Mouse (Mus musculus) testis, adult 2 months (tissue): ENCODE measurements around the gene Glrb. TPM values are rescaled to one million over a fixed set of nuclear protein-coding genes. Genes with fewer than 3 reads are reported as not detected.

Source experiments
- H3K27ac ChIP-seq: fragments of 200-500 bp; 2 replicates; pipeline ENCODE4 v1.5.1; 2012; ENCODE audit warnings: low read depth, low read length; ENCODE audit not compliant: control insufficient read depth, insufficient read depth
- H3K27me3 ChIP-seq: fragments of 200-500 bp; 2 replicates; pipeline ENCODE4 v1.6.1; 2012; ENCODE audit warnings: mild to moderate bottlenecking, low read length, moderate library complexity; ENCODE audit not compliant: control insufficient read depth, insufficient read depth
- H3K36me3 ChIP-seq: fragments of 200-500 bp; 2 replicates; pipeline ENCODE4 v1.6.1; 2012; ENCODE audit warnings: mild to moderate bottlenecking, low read length; ENCODE audit not compliant: control insufficient read depth, insufficient read depth
- H3K4me1 ChIP-seq: fragments of 200-500 bp; 2 replicates; pipeline ENCODE4 v1.6.1; 2012; ENCODE audit warnings: low read length; ENCODE audit not compliant: control insufficient read depth, insufficient read depth
- H3K4me3 ChIP-seq: fragments of 200-500 bp; 2 replicates; pipeline ENCODE4 v1.5.1; 2012; ENCODE audit warnings: low read depth, mild to moderate bottlenecking, low read length, moderate library complexity, mixed read lengths; ENCODE audit not compliant: control insufficient read depth
- CTCF ChIP-seq: fragments of 200-500 bp; IDR thresholded peaks from 2 replicates; pipeline ENCODE4 v1.5.1; 2012; ENCODE audit warnings: low read depth, mild to moderate bottlenecking, inconsistent platforms, low read length, moderate library complexity; ENCODE audit not compliant: control insufficient read depth, insufficient read depth, insufficient replicate concordance
- POLR2A ChIP-seq: fragments of 200-500 bp; IDR thresholded peaks from 2 replicates; pipeline ENCODE4 v1.6.1; 2012; ENCODE audit warnings: low read depth, mild to moderate bottlenecking, inconsistent platforms, low read length, moderate library complexity; ENCODE audit not compliant: control insufficient read depth
- polyA plus RNA-seq: library from polyadenylated mRNA; depleted of rRNA; stranded (reverse); fragments of >200 nt; gene quantifications from 2 replicates; pipeline ENCODE4 v1.2.3, GENCODE M21; 2012; rRNA removed

Glrb gene
- polyA plus RNA-seq, 1 experiment, result 0.12 TPM

DNA sequence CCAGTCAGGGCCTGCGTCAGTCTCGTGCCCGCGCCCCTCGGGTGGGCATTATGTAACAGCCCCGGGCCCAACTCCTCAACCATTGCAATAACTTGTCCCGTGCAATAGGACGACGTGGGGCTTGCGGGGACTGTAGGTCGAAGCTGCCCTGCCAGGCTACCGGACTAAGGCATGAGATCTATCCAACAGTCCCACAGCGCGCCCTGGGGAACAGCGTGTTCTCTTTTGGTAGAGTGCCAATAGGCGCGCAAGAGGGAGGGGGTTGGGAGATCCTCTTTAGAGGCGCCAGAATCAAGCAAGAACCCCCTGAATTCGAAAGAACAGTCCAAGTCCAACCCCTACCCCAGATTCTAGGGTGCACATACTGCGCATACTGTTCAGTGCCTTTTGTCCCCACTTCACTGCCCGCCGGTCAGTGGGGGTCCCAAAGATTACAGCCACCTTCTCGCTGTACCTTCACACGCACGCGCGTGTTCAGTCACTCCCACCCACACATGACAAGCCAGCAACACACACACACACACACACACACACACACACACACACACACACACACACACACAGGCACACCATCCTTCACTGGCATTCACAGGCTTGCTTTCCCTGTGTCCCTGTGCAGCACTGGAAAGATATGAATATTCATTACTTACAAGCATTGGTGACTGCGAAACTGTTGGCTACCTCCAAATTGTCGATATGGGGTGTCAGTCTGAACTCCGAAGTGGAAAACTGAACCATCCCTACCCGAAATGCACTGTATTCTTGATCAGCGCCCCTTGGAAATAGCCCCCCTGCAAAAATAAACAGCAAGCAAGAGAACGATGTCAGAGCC is 112.2 kb downstream of the Glrb start:
- no peak overlapping the region for H3K27ac ChIP-seq

DNA sequence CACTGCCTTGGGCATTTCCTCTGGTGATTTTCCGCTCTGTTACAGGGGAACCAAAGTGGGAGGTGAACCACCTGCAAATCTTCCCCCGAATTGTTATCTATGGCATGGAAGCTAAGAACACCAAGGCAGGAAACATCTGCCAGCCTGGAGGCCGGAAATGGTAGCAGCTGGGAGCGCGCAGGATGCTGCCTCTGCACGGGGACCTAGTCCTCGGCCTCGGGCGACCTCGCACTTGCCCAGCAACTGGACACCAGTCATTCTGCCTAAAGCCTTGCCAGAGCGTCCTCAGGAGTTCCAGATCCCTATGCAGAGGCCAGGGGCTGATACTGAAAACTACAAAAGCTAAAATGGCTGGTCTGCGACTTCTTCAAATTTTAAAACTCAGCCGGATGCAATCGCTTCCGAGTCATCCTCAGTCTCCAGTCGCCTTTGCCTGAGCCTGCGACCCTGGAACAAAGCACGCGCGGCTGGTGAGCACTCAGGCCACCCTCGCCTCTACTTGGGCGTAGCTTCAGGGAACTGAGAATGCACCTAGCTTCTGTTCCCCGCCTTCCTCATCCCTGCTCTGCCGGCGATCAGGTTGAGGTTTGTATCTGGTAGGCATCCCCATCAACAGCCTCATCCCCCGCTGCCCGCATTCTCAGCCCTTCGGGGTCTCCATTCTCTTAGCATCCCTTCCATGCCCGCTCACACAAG is 113.0 kb downstream of the Glrb start:
- no peak overlapping the region for H3K4me3 ChIP-seq
- no peaks in the 10 kb centered on the region for H3K36me3 ChIP-seq
- H3K27me3 ChIP-seq, result no peaks in the 10 kb centered on the region
- no peak for TF ChIP-seq POLR2A
- TF ChIP-seq CTCF, result no peak
- H3K27ac ChIP-seq, result no peak overlapping the region
- peaks cover 4% of the 10 kb centered on the region; the same call in 1 of the 2 replicates for H3K4me1 ChIP-seq

More for the DNA sequence above, 112.2 kb downstream of the Glrb start:
- TF ChIP-seq CTCF (no peak), POLR2A (no peak)
- peaks cover 4% of the 10 kb centered on the region; the same call in 1 of the 2 replicates for H3K4me1 ChIP-seq
- no peak overlapping the region for H3K4me3 ChIP-seq
- H3K27me3 ChIP-seq, result no peaks in the 10 kb centered on the region
- no peaks in the 10 kb centered on the region for H3K36me3 ChIP-seq

DNA sequence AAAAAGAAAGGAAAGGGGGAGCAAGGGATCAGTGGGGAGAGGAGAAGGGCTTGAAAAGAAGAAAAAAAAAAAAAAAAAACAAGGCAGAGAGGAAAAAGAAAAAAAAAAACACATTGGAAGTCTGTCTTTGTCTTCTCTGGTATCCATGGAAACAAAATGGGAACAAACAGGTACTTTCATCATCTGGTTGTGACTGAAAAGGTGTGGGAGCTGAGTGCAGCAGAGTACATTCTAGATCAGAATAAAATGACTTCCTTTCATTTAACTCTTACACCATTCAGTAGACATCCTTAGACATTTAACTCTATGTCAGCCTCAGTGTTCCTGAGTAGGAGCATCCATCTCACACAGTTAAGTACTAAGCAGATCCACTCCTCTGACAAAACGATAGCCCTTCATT is 115.5 kb downstream of the Glrb start:
- peaks cover 4% of the 10 kb centered on the region; the same call in 1 of the 2 replicates for H3K4me1 ChIP-seq
- no peaks in the 10 kb centered on the region for H3K36me3 ChIP-seq
- H3K27me3 ChIP-seq, result no peaks in the 10 kb centered on the region
- TF ChIP-seq POLR2A (no peak), CTCF (no peak)
- H3K27ac ChIP-seq, result no peak overlapping the region
- no peak overlapping the region for H3K4me3 ChIP-seq

DNA sequence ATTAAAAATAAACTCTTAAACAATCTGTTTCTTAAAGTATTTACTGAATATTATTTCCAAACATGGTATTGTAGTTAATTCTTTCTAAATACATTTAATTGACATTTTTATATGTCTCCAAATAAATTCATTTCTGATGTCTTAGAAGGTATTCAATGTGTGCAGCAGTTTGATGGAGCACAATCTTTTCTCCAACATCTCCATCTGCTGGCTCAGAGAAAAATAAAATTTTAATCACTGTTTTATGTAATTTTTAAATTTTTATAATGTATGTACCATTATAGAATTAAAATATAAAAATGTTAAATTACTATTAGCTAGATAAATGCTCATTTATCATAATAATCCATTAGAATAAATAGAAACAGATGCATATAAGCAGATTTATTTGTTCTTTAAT is 116.7 kb downstream of the Glrb start:
- no peaks in the 10 kb centered on the region for H3K27me3 ChIP-seq
- no peak overlapping the region for H3K27ac ChIP-seq
- no peak for TF ChIP-seq POLR2A
- H3K4me3 ChIP-seq, result no peak overlapping the region
- H3K36me3 ChIP-seq, result no peaks in the 10 kb centered on the region
- H3K4me1 ChIP-seq, result no peaks in the 10 kb centered on the region; the same call in 1 of the 2 replicates

DNA sequence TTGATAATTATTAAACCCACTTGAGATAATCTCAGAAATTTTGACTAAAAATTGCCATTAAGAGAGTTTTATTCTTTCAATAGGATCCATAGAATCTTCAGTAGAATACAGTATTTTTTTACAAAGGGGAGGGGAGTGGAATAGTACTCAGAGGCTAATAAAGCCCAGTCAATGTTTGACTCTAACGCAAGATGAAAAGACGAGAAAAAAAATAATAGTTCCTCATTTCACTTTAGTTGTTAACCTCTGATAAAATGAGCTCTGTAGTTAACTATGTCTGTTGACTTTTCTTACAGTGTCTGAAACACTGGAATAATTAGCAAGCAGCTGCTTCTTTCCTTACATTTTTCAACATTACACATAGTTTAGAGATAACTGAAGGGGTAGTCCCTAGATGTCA is 118.2 kb downstream of the Glrb start:
- no peak overlapping the region for H3K27ac ChIP-seq
- no peaks in the 10 kb centered on the region for H3K36me3 ChIP-seq
- no peaks in the 10 kb centered on the region for H3K27me3 ChIP-seq
- no peak overlapping the region for H3K4me3 ChIP-seq
- H3K4me1 ChIP-seq, result no peaks in the 10 kb centered on the region; the same call in 1 of the 2 replicates
- TF ChIP-seq POLR2A (no peak), CTCF (no peak)

Other genes starting within 250 kb of the Glrb start
- gene Gria2, start 110.8 kb downstream of the Glrb start, polyA plus RNA-seq, result 0.02 and 0.06 TPM in 2 replicates
- gene Pdgfc, start 122.8 kb upstream of the Glrb start, polyA plus RNA-seq, result 2.6 and 3.7 TPM in 2 replicates